Mouse (Mus musculus) limb, embryonic 14.5 days (tissue): ENCODE results near the gene Epha1. TPM values are rescaled to one million over a fixed set of nuclear protein-coding genes. Genes with fewer than 3 reads are reported as not detected.

Experiments used
- ATAC-seq: fragments of 200-750 bp; cut with Nextera tagmentation; 2 replicates; pipeline ENCODE4 v1.8.0; 2017; ENCODE audit warnings: low read depth, moderate number of reproducible peaks, moderate TSS enrichment; ENCODE audit not compliant: low FRiP score
- DNase-seq: peaks from one replicate; pipeline ENCODE4 v3.0.0-alpha.2; 2015; ENCODE audit warnings: low spot score
- H3K27ac ChIP-seq: fragments of 300-500 bp; sonication (generic); replicated peaks from 2 replicates; pipeline ENCODE4 v1.5.1; 2014; ENCODE audit warnings: low read depth, mild to moderate bottlenecking, low read length, moderate library complexity, mixed read lengths
- H3K27me3 ChIP-seq: fragments of 300-500 bp; sonication (generic); 2 replicates; pipeline ENCODE4 v1.6.1; 2014; ENCODE audit warnings: low read length, mixed read lengths; ENCODE audit not compliant: control insufficient read depth, insufficient read depth
- H3K36me3 ChIP-seq: fragments of 300-500 bp; sonication (generic); 2 replicates; pipeline ENCODE4 v1.6.1; 2014; ENCODE audit warnings: mild to moderate bottlenecking, low read length, moderate library complexity, mixed read lengths; ENCODE audit not compliant: control insufficient read depth, insufficient read depth
- H3K4me1 ChIP-seq: fragments of 300-500 bp; sonication (generic); 2 replicates; pipeline ENCODE4 v1.6.1; 2014; ENCODE audit warnings: antibody characterized with exemption, low read length, mixed read lengths; ENCODE audit not compliant: control insufficient read depth, insufficient read depth
- H3K4me2 ChIP-seq: fragments of 300-500 bp; sonication (generic); replicated peaks from 2 replicates; pipeline ENCODE4 v1.6.1; 2014; ENCODE audit warnings: low read depth, mild to moderate bottlenecking, low read length, moderate library complexity; ENCODE audit not compliant: severe bottlenecking
- H3K4me3 ChIP-seq: fragments of 300-500 bp; sonication (generic); replicated peaks from 2 replicates; pipeline ENCODE4 v1.5.1; 2014; ENCODE audit warnings: low read length
- H3K9ac ChIP-seq: fragments of 300-500 bp; sonication (generic); 2 replicates; pipeline ENCODE4 v1.6.1; 2014; ENCODE audit warnings: mild to moderate bottlenecking, low read depth, low read length, moderate library complexity; ENCODE audit not compliant: severe bottlenecking
- H3K9me3 ChIP-seq: fragments of 300-500 bp; sonication (generic); 2 replicates; pipeline ENCODE4 v1.6.1; 2016; ENCODE audit warnings: low read length; ENCODE audit not compliant: control insufficient read depth
- POLR2A ChIP-seq: fragments of 200-500 bp; IDR thresholded peaks from 2 replicates; pipeline ENCODE4 v1.8.0; 2012; ENCODE audit warnings: inconsistent platforms, mild to moderate bottlenecking, moderate library complexity, borderline replicate concordance; ENCODE audit not compliant: insufficient read depth, insufficient read length; ENCODE audit errors: extremely low read depth
- WGBS: fragments of 180-500 bp; shearing (Covaris S2); extraction: QIAGEN DNeasy Blood & Tissue Kit; methylation state at CpG from one replicate; pipeline ENCODE4 v1.1.7; 2014; 5-methylcytosine and 5-hydroxymethylcytosine counted together
- polyA plus RNA-seq, 2 experiments: library from polyadenylated mRNA; depleted of rRNA in 1 of 2; stranded (reverse) in 1 of 2; unstranded in 1 of 2; fragments of >200 nt; fragmentation: Nextera tagmentation in 1 of 2; extraction: Ambion mirVana in 1 of 2; gene quantifications; 2 replicates each; pipeline versions ENCODE4 v1.2.1 to v1.2.3; 2012 to 2014

The Epha1 gene
- polyA plus RNA-seq, 2 experiments: 7.4 to 18.3 TPM

DNA sequence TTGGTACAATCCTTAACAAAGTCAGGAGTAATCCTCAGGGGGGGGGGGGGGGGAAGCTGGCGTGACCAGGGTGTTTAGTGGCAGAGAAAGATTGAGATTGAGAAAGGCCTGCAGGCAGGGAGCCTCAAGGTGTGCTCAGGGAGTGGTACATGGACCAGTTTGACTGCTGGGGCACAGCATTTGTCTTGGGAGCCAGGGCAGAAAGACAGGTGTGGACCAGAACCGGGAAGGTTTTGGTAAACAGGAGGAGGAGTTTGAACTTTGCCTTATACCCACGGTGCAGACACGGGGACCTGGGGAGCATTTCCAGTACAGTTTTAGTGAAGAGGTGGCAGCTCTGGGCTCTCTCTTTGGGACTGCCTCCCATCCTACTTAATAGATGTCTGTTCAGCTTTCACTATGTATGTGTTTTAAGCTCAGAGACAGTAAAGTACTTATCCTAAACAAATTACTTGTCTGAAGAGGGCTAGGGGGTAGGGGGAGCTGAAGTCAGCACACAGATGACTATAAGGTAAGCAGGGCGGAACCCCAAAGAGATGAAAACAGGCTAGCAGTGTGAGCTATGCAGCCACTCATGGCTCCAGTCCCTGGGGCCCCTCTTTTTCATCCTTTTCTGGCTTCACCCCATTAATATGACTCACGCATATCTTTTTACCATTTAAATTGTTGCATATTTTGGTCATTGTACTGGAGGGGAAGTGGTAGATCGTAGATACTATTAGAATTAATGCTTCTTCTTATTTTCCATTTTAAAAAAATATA is 782 bp upstream of the Epha1 start:
- H3K9ac ChIP-seq: 0 out of 2 replicates have a peak overlapping the region, but pooled peaks have one; percentile 69
- no peak for DNase-seq
- peak overlapping the region; percentile 96 for H3K4me2 ChIP-seq
- no peak for ATAC-seq
- H3K36me3 ChIP-seq: no peaks in the 10 kb centered on the region
- no peaks in the 10 kb centered on the region for H3K27me3 ChIP-seq
- no peak overlapping the region for H3K27ac ChIP-seq
- H3K4me1 ChIP-seq: peaks cover 12% of the 10 kb centered on the region
- 47% methylated on average over 6 of the region's 7 CpGs for WGBS
- no peak for TF ChIP-seq POLR2A
- H3K4me3 ChIP-seq: peak overlapping the region; percentile 57
- no peaks in the 10 kb centered on the region for H3K9me3 ChIP-seq

DNA sequence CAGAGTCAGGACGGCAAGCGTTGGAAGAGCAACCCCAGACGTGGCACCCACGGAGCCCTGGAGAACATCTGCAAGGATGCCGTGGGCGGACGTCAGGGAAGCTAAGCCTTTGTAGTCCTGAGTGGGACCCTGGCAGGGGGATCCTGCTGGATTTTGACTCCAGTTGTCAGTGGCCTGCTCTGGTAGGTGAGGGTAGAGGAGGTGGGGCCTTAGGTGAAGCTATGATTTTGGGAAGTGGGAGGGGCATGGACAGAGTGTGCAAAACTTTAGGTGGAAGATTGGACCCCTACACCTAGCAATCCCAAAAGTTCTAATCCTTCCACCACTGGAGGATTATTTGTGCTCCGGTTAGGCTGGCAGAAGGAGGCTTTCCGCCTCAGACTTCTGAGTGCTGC is 650 bp downstream of the Epha1 start:
- H3K9ac ChIP-seq: peak overlapping the region; percentile 69; the same call in 1 of the 2 replicates
- H3K4me1 ChIP-seq: peaks cover 12% of the 10 kb centered on the region
- DNase-seq: no peak
- WGBS: 15% methylated on average over 9 of the region's 9 CpGs
- no peaks in the 10 kb centered on the region for H3K27me3 ChIP-seq
- H3K4me3 ChIP-seq: peak overlapping the region; percentile 57
- H3K36me3 ChIP-seq: no peaks in the 10 kb centered on the region
- TF ChIP-seq POLR2A: no peak
- no peak for ATAC-seq
- no peaks in the 10 kb centered on the region for H3K9me3 ChIP-seq
- H3K4me2 ChIP-seq: peak overlapping the region; percentile 96
- H3K27ac ChIP-seq: no peak overlapping the region

- H3K9ac ChIP-seq: no peak overlapping the region
- WGBS: 8% methylated on average over 3 of the region's 3 CpGs
- H3K4me1 ChIP-seq: peaks cover 12% of the 10 kb centered on the region
- H3K9me3 ChIP-seq: no peaks in the 10 kb centered on the region
- ATAC-seq (no peak), DNase-seq (no peak)
- peak overlapping the region; percentile 57 for H3K4me3 ChIP-seq
- H3K4me2 ChIP-seq: peak overlapping the region; percentile 96
- H3K27me3 ChIP-seq: no peaks in the 10 kb centered on the region
- no peaks in the 10 kb centered on the region for H3K36me3 ChIP-seq
- no peak for TF ChIP-seq POLR2A
- no peak overlapping the region for H3K27ac ChIP-seq
These were observed 1.1 kb downstream of the Epha1 start for GRCm38 (mm10) chr6:42372001-42372400.

GRCm38 (mm10) chr6:42370630-42371363 is 2.3 kb downstream of the Epha1 start:
- H3K4me3 ChIP-seq: no peak overlapping the region
- DNase-seq: peak; percentile 36
- ATAC-seq: no peak

GRCm38 (mm10) chr6:42369870-42370269 is 3.2 kb downstream of the Epha1 start:
- H3K27me3 ChIP-seq: no peaks in the 10 kb centered on the region
- no peak for TF ChIP-seq POLR2A
- H3K27ac ChIP-seq: no peak overlapping the region
- no peaks in the 10 kb centered on the region for H3K36me3 ChIP-seq
- H3K4me2 ChIP-seq: no peak overlapping the region
- no peak overlapping the region for H3K4me3 ChIP-seq
- peaks cover 12% of the 10 kb centered on the region for H3K4me1 ChIP-seq
- no peaks in the 10 kb centered on the region for H3K9me3 ChIP-seq
- 25% methylated on average over 3 of the region's 3 CpGs for WGBS
- no peak for DNase-seq
- ATAC-seq: no peak
- H3K9ac ChIP-seq: no peak overlapping the region

More at GRCm38 (mm10) chr6:42370630-42371363, 2.3 kb downstream of the Epha1 start:
- H3K27me3 ChIP-seq: no peaks in the 10 kb centered on the region
- H3K4me2 ChIP-seq: no peak overlapping the region
- H3K9me3 ChIP-seq: no peaks in the 10 kb centered on the region
- WGBS: 42% methylated on average over 4 of the region's 4 CpGs
- H3K36me3 ChIP-seq: no peaks in the 10 kb centered on the region
- TF ChIP-seq POLR2A: no peak
- peaks cover 12% of the 10 kb centered on the region for H3K4me1 ChIP-seq
- no peak overlapping the region for H3K27ac ChIP-seq
- H3K9ac ChIP-seq: no peak overlapping the region
